Mouse (Mus musculus) heart, embryonic 14.5 days (tissue): ENCODE measurements around the gene Osbpl3. TPM values are rescaled to one million over a fixed set of nuclear protein-coding genes. Genes with fewer than 3 reads are reported as not detected.

ENCODE experiments used
- ATAC-seq: fragments of 200-750 bp; cut with Nextera tagmentation; 2 replicates; pipeline ENCODE4 v1.8.0; 2017; ENCODE audit warnings: low read depth, moderate TSS enrichment; ENCODE audit not compliant: insufficient number of reproducible peaks, insufficient read depth, low FRiP score
- H3K27ac ChIP-seq, 2 experiments: fragments of 200-500 bp in 1 of 2; fragments of 300-500 bp in 1 of 2; sonication (generic) in 1 of 2; replicated peaks in 1 of 2; 2 replicates each; pipeline ENCODE4 v1.5.1; 2012 to 2014; ENCODE audit warnings: low read depth in 2 of 2, low read length in 2 of 2, control low read depth in 1 of 2, mild to moderate bottlenecking in 1 of 2, mixed read lengths in 1 of 2; ENCODE audit not compliant: control insufficient read depth in 1 of 2, insufficient read depth in 1 of 2
- H3K27me3 ChIP-seq: fragments of 300-500 bp; sonication (generic); 2 replicates; pipeline ENCODE4 v1.6.1; 2014; ENCODE audit warnings: mild to moderate bottlenecking, low read length, control low read depth; ENCODE audit not compliant: control insufficient read depth, insufficient read depth
- H3K36me3 ChIP-seq: fragments of 300-500 bp; sonication (generic); 2 replicates; pipeline ENCODE4 v1.6.1; 2014; ENCODE audit warnings: mild to moderate bottlenecking, control low read depth, low read length, mixed read lengths; ENCODE audit not compliant: control insufficient read depth, insufficient read depth
- H3K4me1 ChIP-seq, 2 experiments: fragments of 200-500 bp in 1 of 2; fragments of 300-500 bp in 1 of 2; sonication (generic) in 1 of 2; 2 replicates each; pipeline ENCODE4 v1.6.1; 2012 to 2014; ENCODE audit warnings: low read length in 2 of 2, control low read depth in 1 of 2, mixed read lengths in 1 of 2; ENCODE audit not compliant: control insufficient read depth in 2 of 2, insufficient read depth in 2 of 2
- H3K4me2 ChIP-seq: fragments of 300-500 bp; sonication (generic); 2 replicates; pipeline ENCODE4 v1.6.1; 2014; ENCODE audit warnings: mild to moderate bottlenecking, low read length
- H3K4me3 ChIP-seq, 2 experiments: fragments of 200-500 bp in 1 of 2; fragments of 300-500 bp in 1 of 2; sonication (generic) in 1 of 2; 2 replicates each; pipeline ENCODE4 v1.5.1; 2012 to 2014; ENCODE audit warnings: low read length in 2 of 2, mild to moderate bottlenecking in 2 of 2, control low read depth in 1 of 2, low read depth in 1 of 2, moderate library complexity in 1 of 2; ENCODE audit not compliant: control insufficient read depth in 1 of 2, insufficient read depth in 1 of 2
- H3K9ac ChIP-seq: fragments of 300-500 bp; sonication (generic); 2 replicates; pipeline ENCODE4 v1.6.1; 2014; ENCODE audit warnings: mild to moderate bottlenecking, low read length
- H3K9me3 ChIP-seq: fragments of 300-500 bp; sonication (generic); 2 replicates; pipeline ENCODE4 v1.6.1; 2016; ENCODE audit warnings: low read length, control low read depth; ENCODE audit not compliant: control insufficient read depth
- WGBS: fragments of 180-500 bp; shearing (Covaris S2); extraction: QIAGEN DNeasy Blood & Tissue Kit; methylation state at CpG from one replicate; pipeline ENCODE4 v1.1.7; 2014; 5-methylcytosine and 5-hydroxymethylcytosine counted together
- polyA plus RNA-seq: library from polyadenylated mRNA; unstranded; fragments of >200 nt; fragmentation: Nextera tagmentation; extraction: Ambion mirVana; gene quantifications from 2 replicates; pipeline ENCODE4 v1.2.1, GENCODE M21; 2014

Gene Osbpl3
- 16.7 and 19.2 TPM in 2 replicates for polyA plus RNA-seq

- peaks cover 6 to 15% of the 10 kb centered on the region in 2 experiments for H3K4me1 ChIP-seq
- whole genome bisulfite sequencing: 1% methylated on average over 45 of the region's 45 CpGs
- peak; percentile 94 for ATAC-seq
Measured at GRCm38 (mm10) chr6:50455829-50456469, at the start of gene Osbpl3. Gene Osbpl3, minus strand, starts transcription at chr6:50456201.

GRCm38 (mm10) chr6:50505531-50505930 lies 49.5 kb upstream of the Osbpl3 start:
- H3K9ac ChIP-seq: no peak overlapping the region
- no peaks in the 10 kb centered on the region for H3K36me3 ChIP-seq
- ATAC-seq: no peak
- H3K4me1 ChIP-seq: no peaks in the 10 kb centered on the region
- no peak overlapping the region for H3K4me2 ChIP-seq
- WGBS: 93% methylated on average over 5 of the region's 5 CpGs
- no peak overlapping the region for H3K4me3 ChIP-seq
- H3K27ac ChIP-seq: no peak overlapping the region
- no peaks in the 10 kb centered on the region for H3K9me3 ChIP-seq
- H3K27me3 ChIP-seq: no peaks in the 10 kb centered on the region

More at GRCm38 (mm10) chr6:50455829-50456469, at the start of gene Osbpl3:
- Histone ChIP-seq H3K9me3 (no peaks in the 10 kb centered on the region), H3K9ac (peak within 1 kb of the TSS; percentile 85), H3K27me3 (no peaks in the 10 kb centered on the region), H3K27ac (peak within 1 kb of the TSS; percentile 74 to 87), H3K4me2 (peak within 1 kb of the TSS; percentile 79), H3K36me3 (no peaks in the 10 kb centered on the region), H3K4me3 (peak within 1 kb of the TSS; percentile 73 to 74)

GRCm38 (mm10) chr6:50504711-50505110 lies 48.7 kb upstream of the Osbpl3 start:
- 64% methylated on average over 5 of the region's 5 CpGs for WGBS
- Histone ChIP-seq H3K4me1 (no peaks in the 10 kb centered on the region), H3K9ac (no peak overlapping the region), H3K36me3 (no peaks in the 10 kb centered on the region), H3K4me2 (no peak overlapping the region), H3K9me3 (no peaks in the 10 kb centered on the region), H3K27me3 (no peaks in the 10 kb centered on the region), H3K27ac (no peak overlapping the region), H3K4me3 (no peak overlapping the region)
- ATAC-seq: no peak

GRCm38 (mm10) chr6:50503779-50504178 lies 47.8 kb upstream of the Osbpl3 start:
- no peak for ATAC-seq
- no peaks in the 10 kb centered on the region for H3K27me3 ChIP-seq
- no peak overlapping the region for H3K4me2 ChIP-seq

GRCm38 (mm10) chr6:50503031-50503430 lies 47.0 kb upstream of the Osbpl3 start:
- Histone ChIP-seq H3K36me3 (no peaks in the 10 kb centered on the region), H3K4me3 (no peak overlapping the region), H3K4me2 (no peak overlapping the region), H3K9me3 (no peaks in the 10 kb centered on the region), H3K4me1 (no peaks in the 10 kb centered on the region), H3K27ac (no peak overlapping the region), H3K9ac (no peak overlapping the region), H3K27me3 (no peaks in the 10 kb centered on the region)
- no peak for ATAC-seq
- 81% methylated on average over 4 of the region's 4 CpGs for WGBS

More at GRCm38 (mm10) chr6:50503779-50504178, 47.8 kb upstream of the Osbpl3 start:
- H3K27ac ChIP-seq: no peak overlapping the region
- H3K4me1 ChIP-seq: no peaks in the 10 kb centered on the region
- H3K4me3 ChIP-seq: no peak overlapping the region
- H3K9ac ChIP-seq: no peak overlapping the region
- no peaks in the 10 kb centered on the region for H3K9me3 ChIP-seq
- 54% methylated on average over 8 of the region's 8 CpGs for WGBS
- H3K36me3 ChIP-seq: no peaks in the 10 kb centered on the region

- H3K4me3 ChIP-seq: no peak overlapping the region
- ATAC-seq: no peak
- no peak overlapping the region for H3K27ac ChIP-seq
- no peaks in the 10 kb centered on the region for H3K36me3 ChIP-seq
- WGBS: 77% methylated on average over 2 of the region's 2 CpGs
- no peak overlapping the region for H3K9ac ChIP-seq
- no peak overlapping the region for H3K4me2 ChIP-seq
- peaks cover 6% of the 10 kb centered on the region for H3K9me3 ChIP-seq
- no peaks in the 10 kb centered on the region for H3K27me3 ChIP-seq
- no peaks in the 10 kb centered on the region for H3K4me1 ChIP-seq
Measured at GRCm38 (mm10) chr6:50498346-50498745, 42.3 kb upstream of the Osbpl3 start.

GRCm38 (mm10) chr6:50490519-50490918 lies 34.5 kb upstream of the Osbpl3 start:
- H3K27me3 ChIP-seq: no peaks in the 10 kb centered on the region
- H3K9ac ChIP-seq: no peak overlapping the region
- H3K4me3 ChIP-seq: no peak overlapping the region
- no peaks in the 10 kb centered on the region for H3K9me3 ChIP-seq
- no peak overlapping the region for H3K4me2 ChIP-seq
- WGBS: 62% methylated on average over 2 of the region's 2 CpGs
- H3K4me1 ChIP-seq: no peaks in the 10 kb centered on the region
- H3K36me3 ChIP-seq: no peaks in the 10 kb centered on the region
- ATAC-seq: no peak
- no peak overlapping the region for H3K27ac ChIP-seq

- WGBS: 61% methylated on average over 9 of the region's 9 CpGs
- H3K9ac ChIP-seq: no peak overlapping the region
Measured at GRCm38 (mm10) chr6:50489380-50489779, 33.4 kb upstream of the Osbpl3 start.

More at GRCm38 (mm10) chr6:50489380-50489779, 33.4 kb upstream of the Osbpl3 start:
- H3K27me3 ChIP-seq: no peaks in the 10 kb centered on the region
- no peak overlapping the region for H3K27ac ChIP-seq
- no peaks in the 10 kb centered on the region for H3K9me3 ChIP-seq
- no peaks in the 10 kb centered on the region for H3K4me1 ChIP-seq
- H3K36me3 ChIP-seq: no peaks in the 10 kb centered on the region
- ATAC-seq: no peak
- H3K4me2 ChIP-seq: no peak overlapping the region
- no peak overlapping the region for H3K4me3 ChIP-seq
